Mouse (Mus musculus): ENCODE results near the gene Zfyve1. TPM values are rescaled to one million over a fixed set of nuclear protein-coding genes. Genes with fewer than 3 reads are reported as not detected.
A peak's percentile ranks its signal among the peaks of the same experiment; 100 is the strongest.

The Zfyve1 gene
- polyA plus RNA-seq, 2 experiments, result 5.4 to 7.0 TPM

DNA sequence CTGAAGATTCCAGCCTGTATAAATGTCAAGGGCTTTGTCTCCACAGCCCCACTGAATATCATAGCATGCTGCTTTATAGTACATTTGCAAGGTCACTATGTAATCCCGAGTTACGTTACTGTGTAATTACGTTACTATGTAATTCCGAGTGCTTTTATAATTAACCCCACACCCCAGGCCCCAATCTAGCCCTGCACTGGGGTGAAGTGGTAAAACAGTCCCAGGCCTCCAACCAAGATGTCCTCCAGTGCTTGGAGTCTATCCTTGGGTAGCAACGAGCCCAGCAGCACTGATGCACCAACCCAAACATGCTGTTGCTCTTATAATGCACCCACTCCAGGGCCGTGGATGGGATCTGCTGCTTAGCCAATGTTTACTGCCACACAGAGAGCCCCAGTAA, 74.0 kb downstream of the Zfyve1 start:
- Histone ChIP-seq H3K4me3 (ENCODE audit: insufficient read depth in 1 of 2, low read depth in 2 of 2, low read length in 2 of 2) (no peak overlapping the region), H3K9me3 (ENCODE audit: control insufficient read depth, low read length) (no peaks in the 10 kb centered on the region), H3K27ac (no peak overlapping the region), H3K36me3 (replicated peaks; ENCODE audit: control insufficient read depth, insufficient read depth, low read depth) (no peaks in the 10 kb centered on the region), H3K27me3 (ENCODE audit: control insufficient read depth, insufficient read depth, low read length) (no peaks in the 10 kb centered on the region), H3K4me1 (replicated peaks; ENCODE audit: control insufficient read depth in 2 of 2, insufficient read depth in 2 of 2, low read length in 1 of 2) (peaks cover 0 to 18% of the 10 kb centered on the region in 2 experiments; a peak in 3 of 4 replicates), H3K4me2 (ENCODE audit: low read depth) (no peak overlapping the region), H3K9ac (replicated peaks) (no peak overlapping the region)
- TF ChIP-seq CTCF (IDR thresholded peaks at IDR 0.05; ENCODE audit: low read depth) (no peak), EP300 (IDR thresholded peaks at IDR 0.05; ENCODE audit: low read depth) (no peak)
- ATAC-seq (ENCODE audit: insufficient read depth), result no peak
- DNase-seq (ENCODE audit: low read depth in 3 of 3, low spot score in 3 of 3), result no peak
- WGBS (ENCODE audit: insufficient replicate concordance), result 83% methylated on average over 6 of the region's 6 CpGs

DNA sequence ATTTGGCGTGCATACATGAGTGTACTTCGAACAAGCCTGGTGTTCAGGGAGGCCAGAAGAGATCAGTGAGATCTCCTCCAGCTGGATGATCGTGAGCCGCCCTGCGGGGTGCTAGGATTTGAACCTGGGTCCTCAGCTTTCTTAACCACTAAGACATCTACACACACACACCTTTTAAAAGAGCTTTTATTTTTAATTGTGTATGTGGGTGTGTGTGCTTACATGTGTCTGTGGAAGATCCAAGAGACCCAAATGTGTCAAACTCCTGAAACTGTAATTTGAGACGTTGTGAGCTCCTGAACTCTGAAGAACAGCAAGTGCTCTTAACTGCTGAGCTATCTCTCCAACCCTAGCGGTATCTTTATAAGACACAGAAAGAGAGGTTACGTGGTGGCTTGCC, 75.9 kb downstream of the Zfyve1 start:
- ATAC-seq (ENCODE audit: insufficient read depth), result no peak
- H3K27ac ChIP-seq, result no peak overlapping the region
- no peaks in the 10 kb centered on the region for H3K27me3 ChIP-seq (ENCODE audit: control insufficient read depth, insufficient read depth, low read length)
- peak overlapping the region; percentile 66 for H3K9ac ChIP-seq (replicated peaks)
- peak overlapping the region; percentile 84 for H3K4me2 ChIP-seq (ENCODE audit: low read depth)
- no peaks in the 10 kb centered on the region for H3K9me3 ChIP-seq (ENCODE audit: control insufficient read depth, low read length)
- WGBS (ENCODE audit: insufficient replicate concordance), result 21% methylated on average over 8 of the region's 8 CpGs
- H3K4me1 ChIP-seq (replicated peaks; ENCODE audit: control insufficient read depth in 2 of 2, insufficient read depth in 2 of 2, low read length in 1 of 2), result peaks cover 10 to 32% of the 10 kb centered on the region in 2 experiments; a peak in 3 of 4 replicates
- no peak for TF ChIP-seq EP300 (IDR thresholded peaks at IDR 0.05; ENCODE audit: low read depth)
- TF ChIP-seq CTCF (IDR thresholded peaks at IDR 0.05; ENCODE audit: low read depth), result no peak
- no peak for DNase-seq (ENCODE audit: low read depth in 3 of 3, low spot score in 3 of 3)
- H3K36me3 ChIP-seq (replicated peaks; ENCODE audit: control insufficient read depth, insufficient read depth, low read depth), result no peaks in the 10 kb centered on the region
- peak overlapping the region; percentile 71 to 82 for H3K4me3 ChIP-seq (ENCODE audit: insufficient read depth in 1 of 2, low read depth in 2 of 2, low read length in 2 of 2)

GRCm38 (mm10) chr12:83520311-83520890, 76.6 kb downstream of the Zfyve1 start, which contains the start of gene Dcaf4:
Gene Dcaf4, plus strand, starts transcription at chr12:83520466.
- Histone ChIP-seq H3K4me3 (ENCODE audit: insufficient read depth in 1 of 2, low read depth in 2 of 2, low read length in 2 of 2) (peak within 1 kb of the TSS; percentile 71 to 82), H3K9ac (replicated peaks) (peak within 1 kb of the TSS; percentile 66), H3K4me1 (replicated peaks; ENCODE audit: control insufficient read depth in 2 of 2, insufficient read depth in 2 of 2, low read length in 1 of 2) (peaks cover 10 to 29% of the 10 kb centered on the region in 2 experiments; a peak in 3 of 4 replicates), H3K4me2 (ENCODE audit: low read depth) (peak within 1 kb of the TSS; percentile 84), H3K27me3 (ENCODE audit: control insufficient read depth, insufficient read depth, low read length) (no peaks in the 10 kb centered on the region), H3K27ac (peak within 1 kb of the TSS; percentile 57), H3K9me3 (ENCODE audit: control insufficient read depth, low read length) (no peaks in the 10 kb centered on the region), H3K36me3 (replicated peaks; ENCODE audit: control insufficient read depth, insufficient read depth, low read depth) (no peaks in the 10 kb centered on the region)
- WGBS (ENCODE audit: insufficient replicate concordance), result under 1% methylated on average over 32 of the region's 32 CpGs
- peak; percentile 95 for ATAC-seq (ENCODE audit: insufficient read depth)
- TF ChIP-seq CTCF (IDR thresholded peaks at IDR 0.05; ENCODE audit: low read depth) (peak; percentile 72), EP300 (IDR thresholded peaks at IDR 0.05; ENCODE audit: low read depth) (no peak)
- peak; percentile 92 to 94 (median 94) for DNase-seq (ENCODE audit: low read depth in 3 of 3, low spot score in 3 of 3)

DNA sequence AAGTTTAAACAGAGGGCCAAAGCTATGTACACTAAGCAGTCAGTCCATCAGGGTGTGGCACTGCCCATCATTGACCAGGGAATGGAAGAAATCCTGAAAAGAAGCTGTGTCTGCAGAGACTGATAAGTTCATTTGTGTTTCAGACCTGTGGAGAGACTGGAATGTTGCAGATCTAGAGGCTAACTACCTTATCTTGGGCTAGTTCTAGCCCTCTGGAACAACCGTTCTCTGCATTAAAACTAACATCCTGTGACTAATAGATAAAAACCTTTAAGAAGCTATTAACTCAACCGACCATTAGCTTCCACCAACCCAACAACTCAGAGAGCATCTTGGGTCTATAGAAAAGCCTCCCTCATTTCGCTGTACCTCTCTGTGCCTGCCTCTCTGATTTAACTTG, 79.4 kb downstream of the Zfyve1 start:
- TF ChIP-seq CTCF (IDR thresholded peaks at IDR 0.05; ENCODE audit: low read depth), result no peak
- peak; percentile 76 for TF ChIP-seq EP300 (IDR thresholded peaks at IDR 0.05; ENCODE audit: low read depth)
- 18% methylated on average over 3 of the region's 3 CpGs for WGBS (ENCODE audit: insufficient replicate concordance)
- no peaks in the 10 kb centered on the region for H3K36me3 ChIP-seq (replicated peaks; ENCODE audit: control insufficient read depth, insufficient read depth, low read depth)
- H3K9me3 ChIP-seq (ENCODE audit: control insufficient read depth, low read length), result no peaks in the 10 kb centered on the region
- H3K27me3 ChIP-seq (ENCODE audit: control insufficient read depth, insufficient read depth, low read length), result no peaks in the 10 kb centered on the region; the same call in 1 of the 2 replicates
- peak; percentile 10; the same call in 1 of the 2 replicates for ATAC-seq (ENCODE audit: insufficient read depth)
- H3K9ac ChIP-seq (replicated peaks), result no peak overlapping the region
- no peak overlapping the region for H3K4me2 ChIP-seq (ENCODE audit: low read depth)
- peak in 2 of 3 experiments; percentile 38 to 41 for DNase-seq (ENCODE audit: low read depth in 3 of 3, low spot score in 3 of 3)
- no peak overlapping the region for H3K27ac ChIP-seq
- H3K4me1 ChIP-seq (replicated peaks; ENCODE audit: control insufficient read depth in 2 of 2, insufficient read depth in 2 of 2, low read length in 1 of 2), result peaks cover 10 to 31% of the 10 kb centered on the region in 2 experiments; a peak in 3 of 4 replicates
- no peak overlapping the region for H3K4me3 ChIP-seq (ENCODE audit: insufficient read depth in 1 of 2, low read depth in 2 of 2, low read length in 2 of 2)

GRCm38 (mm10) chr12:83514216-83514615, 82.8 kb downstream of the Zfyve1 start:
- ATAC-seq (ENCODE audit: insufficient read depth) (no peak), DNase-seq (ENCODE audit: low read depth in 3 of 3, low spot score in 3 of 3) (no peak)
- Histone ChIP-seq H3K4me1 (replicated peaks; ENCODE audit: control insufficient read depth in 2 of 2, insufficient read depth in 2 of 2, low read length in 1 of 2) (peaks cover 10 to 21% of the 10 kb centered on the region in 2 experiments; a peak in 3 of 4 replicates), H3K4me3 (ENCODE audit: insufficient read depth in 1 of 2, low read depth in 2 of 2, low read length in 2 of 2) (no peak overlapping the region), H3K9me3 (ENCODE audit: control insufficient read depth, low read length) (no peaks in the 10 kb centered on the region), H3K36me3 (replicated peaks; ENCODE audit: control insufficient read depth, insufficient read depth, low read depth) (no peaks in the 10 kb centered on the region), H3K9ac (replicated peaks) (no peak overlapping the region), H3K27ac (no peak overlapping the region), H3K27me3 (ENCODE audit: control insufficient read depth, insufficient read depth, low read length) (no peaks in the 10 kb centered on the region; the same call in 1 of the 2 replicates), H3K4me2 (ENCODE audit: low read depth) (no peak overlapping the region)
- WGBS (ENCODE audit: insufficient replicate concordance), result 65% methylated on average over 4 of the region's 4 CpGs
- TF ChIP-seq EP300 (IDR thresholded peaks at IDR 0.05; ENCODE audit: low read depth) (no peak), CTCF (IDR thresholded peaks at IDR 0.05; ENCODE audit: low read depth) (no peak)
